Mouse (Mus musculus) cerebellum, postnatal 4 days (tissue): ENCODE measurements around the gene Ranbp9.

Experiments
- DNase-seq, 2 experiments: peaks; one replicate each; pipeline ENCODE4 v3.0.0; 2022; ENCODE audit warnings: low spot score in 2 of 2, mixed read lengths in 1 of 2

Ranbp9 gene

GRCm38 (mm10) chr13:43480957-43481858, at the start of gene Ranbp9:
Ranbp9 (minus strand) TSS chr13:43481282.
- DNase-seq = peak; percentile 46 to 79

GRCm38 (mm10) chr13:43530129-43530831, 49.2 kb upstream of the Ranbp9 start:
- DNase-seq = no peak

- DNase-seq = no peak
Observed at GRCm38 (mm10) chr13:43526289-43526688, 45.2 kb upstream of the Ranbp9 start.

DNA sequence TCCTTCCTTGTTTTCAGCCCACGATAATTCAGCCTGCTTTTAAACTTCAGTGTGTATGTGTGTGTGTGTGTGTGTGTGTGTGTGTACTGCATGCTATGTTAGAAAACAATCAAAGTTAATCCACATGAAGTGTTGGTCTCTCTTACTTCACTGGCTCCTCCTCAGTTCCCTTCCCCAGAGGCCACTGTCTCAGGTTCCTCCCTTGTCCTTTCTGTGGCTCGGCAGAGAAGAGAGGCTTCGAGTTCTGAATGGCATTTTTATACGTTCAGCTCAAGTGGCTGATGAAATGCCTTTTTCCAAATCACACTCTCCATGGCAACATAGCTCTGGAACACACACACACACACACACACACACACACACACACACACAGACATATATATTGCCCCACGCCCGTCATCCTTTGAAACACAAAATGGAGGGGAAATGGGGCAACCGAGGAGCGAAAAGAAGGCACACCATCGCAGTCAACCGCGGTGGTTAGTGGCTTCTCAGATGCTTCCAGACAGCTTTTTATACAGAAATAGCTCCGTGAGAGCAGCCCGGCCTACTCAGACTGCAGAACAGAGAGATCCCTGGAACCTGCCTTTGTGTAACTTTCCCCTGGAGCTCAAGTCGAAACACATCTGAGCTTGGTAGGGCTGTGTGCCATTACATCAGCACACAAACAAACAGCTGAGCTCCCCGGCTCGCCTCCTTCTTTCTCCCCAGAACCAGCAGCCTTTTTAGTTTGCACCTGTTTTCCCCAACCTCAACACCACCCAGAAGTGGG, 44.5 kb upstream of the Ranbp9 start:
- DNase-seq = no peak

DNA sequence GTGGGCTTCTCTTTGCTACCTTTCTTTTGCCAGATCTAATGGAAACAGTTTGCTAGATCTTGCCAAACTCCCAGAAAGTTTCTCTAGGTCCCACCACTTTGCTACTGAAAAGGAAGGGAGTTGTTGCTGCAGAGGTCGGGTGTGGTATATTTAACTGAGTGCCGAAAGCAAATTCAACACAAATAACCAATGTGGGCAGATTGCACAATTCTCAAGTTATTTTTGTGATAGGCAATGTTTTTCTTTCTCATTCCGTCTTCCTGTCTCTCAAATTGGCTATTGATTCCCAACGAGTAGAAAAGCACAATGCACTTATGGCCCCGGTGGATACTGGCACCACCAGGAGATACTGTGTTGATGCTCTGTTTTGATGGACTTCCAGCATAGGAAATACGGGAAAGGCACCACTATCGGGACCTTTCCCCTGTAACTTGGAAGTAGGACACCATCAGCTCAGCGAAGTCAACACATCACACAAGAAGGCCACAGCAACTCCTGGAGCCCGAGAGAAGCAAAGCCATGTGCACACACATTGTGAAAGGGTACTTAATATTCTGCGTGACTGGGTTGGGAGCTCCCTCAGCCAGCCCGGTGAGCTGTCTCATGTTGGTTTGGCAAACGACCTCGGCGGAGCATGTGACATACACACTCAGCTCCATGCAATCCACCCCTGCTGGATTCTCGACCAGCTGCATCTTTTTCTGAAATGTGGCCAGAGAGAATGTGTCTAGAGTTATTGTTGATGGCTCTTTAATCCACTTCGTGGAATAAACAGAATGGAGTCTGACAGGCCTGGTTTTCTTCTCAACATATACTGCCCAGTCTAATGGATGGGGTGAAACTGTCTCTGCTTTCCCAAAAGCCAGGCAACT, 43.6 kb upstream of the Ranbp9 start:
- peak in 1 of 2 experiments; percentile 45 for DNase-seq

DNA sequence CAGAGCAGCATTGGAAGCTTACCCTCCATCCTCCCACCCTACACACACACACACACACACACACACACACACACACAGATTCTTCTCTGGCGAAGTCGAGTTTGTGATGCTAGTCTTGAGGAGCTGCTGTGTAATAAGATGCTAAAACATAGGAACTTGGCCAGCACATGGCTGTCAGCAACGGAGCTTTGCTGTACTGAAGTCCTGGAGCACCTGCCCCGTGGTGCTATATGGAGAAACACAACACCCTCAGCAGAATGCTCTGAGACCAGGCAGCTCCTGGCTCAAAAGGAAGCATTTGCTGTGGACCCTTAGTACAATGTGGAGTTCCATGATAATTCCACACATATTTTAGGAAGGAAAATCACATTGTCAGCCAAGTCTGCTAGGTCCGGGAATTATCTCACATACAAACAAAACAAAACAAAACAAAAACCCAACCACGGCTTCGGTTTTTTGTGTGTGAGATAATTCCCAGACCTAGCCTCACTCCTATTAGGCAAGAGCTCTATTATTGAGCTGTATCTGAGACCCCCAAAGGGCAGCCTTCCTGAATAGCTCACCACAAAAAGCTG, 42.9 kb upstream of the Ranbp9 start:
- DNase-seq = no peak

GRCm38 (mm10) chr13:43521940-43522339, 40.9 kb upstream of the Ranbp9 start:
- no peak for DNase-seq

- no peak for DNase-seq
Observed at GRCm38 (mm10) chr13:43519251-43519650, 38.2 kb upstream of the Ranbp9 start.

DNA sequence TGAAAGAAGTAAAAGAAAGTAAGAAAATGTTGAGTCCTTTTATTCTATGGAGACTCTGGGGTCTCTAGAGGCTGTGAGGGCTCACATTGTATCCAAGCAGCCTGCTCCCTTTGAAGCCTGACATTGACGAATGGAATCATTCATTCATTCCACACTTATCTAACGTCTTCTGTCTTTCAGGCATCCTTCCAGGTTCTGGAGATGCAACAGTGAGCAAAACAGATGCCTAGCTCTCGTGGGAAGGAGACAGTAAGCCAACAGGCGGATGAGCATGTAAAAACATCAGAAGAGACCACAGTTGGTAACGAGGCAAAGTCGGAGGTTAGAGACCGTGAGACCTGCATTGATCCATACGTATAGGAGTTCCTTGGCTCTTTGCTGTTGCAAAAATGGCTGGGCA, 36.3 kb upstream of the Ranbp9 start:
- DNase-seq = no peak

DNA sequence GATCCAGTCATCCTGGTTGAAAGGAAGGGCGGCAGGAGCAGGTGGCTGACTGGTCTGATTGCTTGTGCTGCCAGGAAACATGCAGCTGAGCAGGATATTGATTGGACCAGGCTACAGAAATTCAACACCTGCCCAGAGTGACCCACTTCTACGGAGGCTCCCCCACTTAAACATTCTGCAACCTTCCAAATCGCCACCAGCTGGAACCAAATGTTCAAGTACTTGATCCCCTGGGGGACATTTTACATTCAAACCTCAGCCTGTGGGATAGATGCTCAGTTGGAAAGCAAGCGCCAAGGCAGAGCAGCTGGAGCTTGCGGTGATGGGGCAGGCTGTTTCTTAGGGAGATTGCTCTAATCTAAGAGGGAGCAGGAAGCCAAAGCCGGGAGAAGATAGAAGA, 35.8 kb upstream of the Ranbp9 start:
- DNase-seq = no peak

GRCm38 (mm10) chr13:43516119-43516518, 35.0 kb upstream of the Ranbp9 start:
- no peak for DNase-seq

DNA sequence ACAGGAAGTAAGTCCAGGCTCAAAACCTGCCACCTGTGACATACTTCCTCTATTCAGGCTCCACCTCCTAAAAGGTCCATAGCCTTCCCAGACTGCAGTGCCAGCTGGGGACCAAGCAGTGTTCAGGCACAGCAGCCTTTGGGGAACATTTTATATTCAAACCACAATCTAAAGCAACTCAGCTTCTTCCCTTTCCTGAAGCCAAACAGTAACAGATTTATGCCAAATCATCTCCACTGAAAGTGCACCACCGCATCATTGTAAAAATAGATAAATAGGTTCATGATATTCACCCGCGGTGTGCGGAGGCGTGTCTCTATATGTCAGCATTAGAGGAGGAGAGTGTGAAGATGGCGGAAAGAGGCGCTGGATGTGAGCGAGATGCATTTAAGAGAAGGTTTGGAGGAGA, 33.9 kb upstream of the Ranbp9 start:
- DNase-seq = no peak

GRCm38 (mm10) chr13:43512736-43513135, 31.7 kb upstream of the Ranbp9 start:
- DNase-seq = no peak

DNA sequence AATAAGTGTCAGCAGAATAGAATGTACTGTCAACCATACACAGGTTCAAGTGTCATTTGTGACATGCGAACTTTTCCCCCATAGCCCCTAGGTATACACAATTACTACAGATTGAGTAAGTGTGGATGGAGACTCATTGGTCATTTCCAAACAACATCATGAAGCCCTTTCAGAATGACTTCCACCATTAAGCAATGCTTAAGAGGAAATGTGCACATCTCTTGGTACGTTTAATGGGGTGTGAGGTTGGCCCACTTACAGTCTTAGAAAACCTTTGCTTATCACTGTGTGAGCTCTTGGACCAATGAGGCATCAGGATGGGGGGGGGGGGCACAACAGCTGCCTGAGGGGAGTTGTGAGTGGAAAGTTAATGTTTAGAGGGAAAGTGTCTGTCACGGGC, 24.7 kb upstream of the Ranbp9 start:
- DNase-seq = no peak

DNA sequence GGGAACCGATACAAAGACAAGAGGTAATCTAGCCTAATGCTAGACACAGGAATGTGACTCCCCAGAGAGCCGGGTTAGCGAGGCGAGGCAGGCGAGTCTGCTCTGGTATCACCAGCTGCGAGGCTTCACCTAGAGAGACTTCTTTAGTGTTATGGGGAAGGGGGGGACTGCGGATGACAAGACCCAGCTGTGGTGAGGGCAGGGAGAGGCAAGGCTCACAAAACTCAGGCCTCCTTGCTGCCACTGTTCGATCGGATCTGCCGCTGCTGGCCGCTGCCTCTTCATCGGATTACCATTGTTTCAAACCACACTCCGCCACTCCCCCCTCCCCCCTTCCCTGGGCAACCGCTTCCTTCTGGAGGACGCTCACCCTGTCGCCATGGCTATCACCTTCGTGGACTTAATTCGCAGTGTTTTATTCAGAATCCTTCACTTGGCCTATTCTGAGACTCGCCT, 22.3 kb upstream of the Ranbp9 start:
- peak in 1 of 2 experiments; percentile 38 for DNase-seq

- DNase-seq = no peak
Observed at GRCm38 (mm10) chr13:43501601-43502000, 20.5 kb upstream of the Ranbp9 start.

- DNase-seq = no peak
Observed at GRCm38 (mm10) chr13:43500483-43500850, 19.4 kb upstream of the Ranbp9 start.

DNA sequence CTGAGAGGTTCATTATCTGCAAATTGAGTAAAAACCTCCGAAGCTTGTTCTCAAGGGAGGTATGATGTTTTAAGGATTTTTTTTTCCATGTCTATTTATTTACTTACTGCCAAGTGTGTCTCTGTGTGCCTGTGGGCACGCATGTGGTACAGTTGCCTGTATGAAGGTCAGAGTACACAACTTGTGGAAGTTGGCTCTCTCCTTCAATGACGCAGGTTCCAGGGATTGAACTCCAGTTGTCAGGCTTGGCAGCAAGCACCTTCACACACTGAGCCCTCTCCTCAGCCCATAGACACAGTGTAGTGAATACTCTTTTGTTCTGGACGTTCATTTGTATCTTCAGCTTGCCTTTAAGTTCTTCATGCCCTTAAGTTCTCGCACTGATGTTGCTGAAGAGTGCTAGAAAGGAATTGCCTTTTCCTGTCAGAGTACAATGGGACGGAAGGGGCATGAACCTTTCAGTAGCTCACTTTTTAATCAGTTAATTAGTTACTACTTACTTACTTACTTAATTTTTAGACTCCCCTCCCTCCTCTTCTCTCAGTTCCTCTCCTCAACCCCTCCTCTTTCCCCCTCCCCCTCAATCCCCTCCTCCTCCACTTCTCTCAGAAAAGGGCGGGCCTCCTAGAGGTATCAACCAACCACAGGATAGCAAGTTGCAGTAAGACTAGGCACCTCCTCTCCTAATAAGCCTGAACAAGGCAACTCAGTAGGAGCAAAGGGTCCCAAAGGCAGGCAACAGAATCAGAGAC, 18.8 kb upstream of the Ranbp9 start:
- DNase-seq = no peak

GRCm38 (mm10) chr13:43498849-43499248, 17.8 kb upstream of the Ranbp9 start:
- DNase-seq = no peak

- DNase-seq = no peak
Observed at GRCm38 (mm10) chr13:43497769-43498168, 16.7 kb upstream of the Ranbp9 start.
